Mouse (Mus musculus) ES-Bruce4 (cell line): ENCODE measurements at regions not wholly inside any gene's neighbourhood (a gene's known extent, or its start where the extent isn't known, plus 50 kb on each side); places are given as distances from the start of the nearest gene placed in this dataset.

Experiments
- CTCF ChIP-seq: IDR thresholded peaks from one replicate; pipeline ENCODE4 v1.8.1; 2011; ENCODE audit warnings: low read depth, low read length
- EP300 ChIP-seq: IDR thresholded peaks from 2 replicates; pipeline ENCODE4 v1.6.1; 2011; ENCODE audit warnings: low read depth, low read length; ENCODE audit not compliant: insufficient read depth
- POLR2A ChIP-seq: IDR thresholded peaks from one replicate; pipeline ENCODE4 v1.8.1; 2011; ENCODE audit warnings: low read length; ENCODE audit not compliant: insufficient read depth

- TF ChIP-seq CTCF (no peak), POLR2A (no peak), EP300 (no peak)
Measured at GRCm38 (mm10) chr7:136130666-136131239, 414.6 kb upstream of the Mki67 start.
